Mouse (Mus musculus) left cerebral cortex, postnatal 36 days (tissue): ENCODE data around the gene Rgs13. TPM values are rescaled to one million over a fixed set of nuclear protein-coding genes. Genes with fewer than 3 reads are reported as not detected.

ENCODE experiments used
- DNase-seq, 2 experiments: peaks; one replicate each; pipeline ENCODE4 v3.0.0; 2021 to 2022; ENCODE audit warnings: low spot score in 2 of 2, mixed read lengths in 1 of 2
- intact Hi-C: fragments of 180-260 bp; cut with DNase I; formaldehyde crosslinking; loops from one replicate; pipeline ENCODE4 v1.15.1; 2025
- total RNA-seq, 2 experiments: library from RNA; stranded (reverse); gene quantifications; 2 replicates each; pipeline ENCODE4 v1.2.3; 2021

The Rgs13 gene
- under 1 TPM; 0.70 to 0.74 TPM for total RNA-seq

GRCm38 (mm10) chr1:144177166-144177565, at the start of gene Rgs13:
Rgs13 (minus strand) TSS chr1:144177372.
- intact Hi-C loops = no loop called here
- DNase-seq = no peak

GRCm38 (mm10) chr1:144215230-144215629, 38.1 kb upstream of the Rgs13 start:
- intact Hi-C loops = no loop called here
- no peak for DNase-seq

GRCm38 (mm10) chr1:144210912-144211311, 33.7 kb upstream of the Rgs13 start:
- no peak for DNase-seq
- intact Hi-C loops = no loop called here

GRCm38 (mm10) chr1:144206281-144207061, 29.3 kb upstream of the Rgs13 start:
- no peak for DNase-seq
- intact Hi-C loops = no loop called here

GRCm38 (mm10) chr1:144204766-144205165, 27.6 kb upstream of the Rgs13 start:
- DNase-seq = no peak
- intact Hi-C loops = no loop called here

GRCm38 (mm10) chr1:144202939-144203338, 25.8 kb upstream of the Rgs13 start:
- DNase-seq = no peak
- intact Hi-C loops = no loop called here

- intact Hi-C loops = no loop called here
- DNase-seq = no peak
Observed at GRCm38 (mm10) chr1:144200496-144200895, 23.3 kb upstream of the Rgs13 start.

GRCm38 (mm10) chr1:144199538-144199937, 22.4 kb upstream of the Rgs13 start:
- intact Hi-C loops = loop anchor here (5.0 to 10.0 kb wide), 3 partner anchors 183 to 395 kb away; partner anchors contain the start of gene Rgs2

GRCm38 (mm10) chr1:144197684-144198083, 20.5 kb upstream of the Rgs13 start:
- intact Hi-C loops = loop anchor here (5.0 to 10.0 kb wide), 3 partner anchors 185 to 393 kb away; partner anchors contain the start of gene Rgs2
- DNase-seq = peak in 1 of 2 experiments; percentile 25

More at GRCm38 (mm10) chr1:144199538-144199937, 22.4 kb upstream of the Rgs13 start:
- no peak for DNase-seq

- no peak for DNase-seq
- intact Hi-C loops = no loop called here
Observed at GRCm38 (mm10) chr1:144186655-144187396, 9.7 kb upstream of the Rgs13 start.

- intact Hi-C loops = no loop called here
Observed at GRCm38 (mm10) chr1:144184955-144185715, 8.0 kb upstream of the Rgs13 start.

GRCm38 (mm10) chr1:144183622-144184021, 6.5 kb upstream of the Rgs13 start:
- DNase-seq = no peak
- intact Hi-C loops = no loop called here

More at GRCm38 (mm10) chr1:144184955-144185715, 8.0 kb upstream of the Rgs13 start:
- DNase-seq = no peak

- DNase-seq = no peak
- intact Hi-C loops = no loop called here
Observed at GRCm38 (mm10) chr1:144179559-144179958, 2.4 kb upstream of the Rgs13 start.

- intact Hi-C loops = no loop called here
- no peak for DNase-seq
Observed at GRCm38 (mm10) chr1:144178281-144178957, 1.2 kb upstream of the Rgs13 start.

GRCm38 (mm10) chr1:144177620-144178019, 448 bp upstream of the Rgs13 start:
- intact Hi-C loops = no loop called here
- DNase-seq = no peak

GRCm38 (mm10) chr1:144174760-144175159, 2.4 kb downstream of the Rgs13 start:
- intact Hi-C loops = no loop called here
- no peak for DNase-seq

GRCm38 (mm10) chr1:144173568-144174036, 3.6 kb downstream of the Rgs13 start:
- intact Hi-C loops = no loop called here

GRCm38 (mm10) chr1:144168921-144169320, 8.3 kb downstream of the Rgs13 start:
- DNase-seq = no peak
- intact Hi-C loops = no loop called here

More at GRCm38 (mm10) chr1:144173568-144174036, 3.6 kb downstream of the Rgs13 start:
- no peak for DNase-seq

GRCm38 (mm10) chr1:144167761-144168160, 9.4 kb downstream of the Rgs13 start:
- DNase-seq = no peak
- intact Hi-C loops = no loop called here
